Mouse (Mus musculus) gastrocnemius, postnatal 25 days (tissue): ENCODE measurements at regions not wholly inside any gene's neighbourhood (a gene's known extent, or its start where the extent isn't known, plus 50 kb on each side); places are given as distances from the start of the nearest gene placed in this dataset.

Experiments
- DNase-seq: peaks from one replicate; pipeline ENCODE4 v3.0.0; 2022

DNA sequence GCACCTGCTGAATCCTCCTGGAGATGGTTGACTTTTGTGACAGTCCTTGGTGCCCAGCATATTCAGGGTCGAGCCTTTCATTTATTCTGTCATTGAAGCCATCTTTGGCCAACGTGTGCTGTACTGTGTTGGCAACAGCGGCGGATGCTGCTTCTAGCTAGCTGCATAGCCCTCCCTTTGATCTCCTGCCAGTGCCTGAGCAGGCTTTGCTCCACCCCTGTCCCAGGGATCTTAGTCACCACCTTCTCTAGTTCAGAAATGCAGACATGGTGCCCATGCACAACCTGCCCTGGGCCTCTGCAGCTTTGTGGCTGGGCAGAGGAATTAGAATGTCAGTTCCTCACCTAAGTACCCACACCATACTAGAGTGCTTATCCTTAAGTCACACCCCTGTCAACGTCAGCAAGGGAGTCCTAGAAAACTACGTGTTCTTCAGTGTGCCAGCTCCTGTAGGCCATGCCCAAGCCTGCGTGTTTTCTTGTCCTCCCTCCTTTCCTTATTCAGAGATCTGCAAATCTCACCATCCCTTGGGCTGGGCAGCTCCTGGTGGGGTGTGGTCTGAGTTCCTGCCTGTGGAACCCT, 151.9 kb downstream of the Zfp706 start:
- no peak for DNase-seq

DNA sequence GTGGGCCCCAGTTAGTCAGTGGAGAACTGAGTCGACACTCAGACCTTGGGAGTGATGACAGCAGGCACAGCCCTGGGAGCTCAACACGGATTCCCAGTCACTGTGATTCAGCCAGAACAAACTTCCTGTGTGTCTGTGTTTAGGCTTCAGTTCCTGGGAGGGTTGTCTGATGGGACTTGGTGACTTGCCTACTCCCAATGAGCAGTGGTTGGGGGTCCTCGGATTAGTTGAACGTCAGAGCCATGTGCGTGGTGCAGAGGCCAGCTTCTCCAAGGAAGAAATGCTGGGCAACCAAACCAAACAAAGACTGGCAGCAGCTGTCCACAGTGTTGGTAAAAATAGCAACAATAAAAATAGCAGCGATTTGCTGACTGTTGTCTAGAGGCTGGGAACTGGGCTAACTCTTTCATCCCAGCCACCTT, 152.7 kb downstream of the Zfp706 start:
- DNase-seq: no peak

DNA sequence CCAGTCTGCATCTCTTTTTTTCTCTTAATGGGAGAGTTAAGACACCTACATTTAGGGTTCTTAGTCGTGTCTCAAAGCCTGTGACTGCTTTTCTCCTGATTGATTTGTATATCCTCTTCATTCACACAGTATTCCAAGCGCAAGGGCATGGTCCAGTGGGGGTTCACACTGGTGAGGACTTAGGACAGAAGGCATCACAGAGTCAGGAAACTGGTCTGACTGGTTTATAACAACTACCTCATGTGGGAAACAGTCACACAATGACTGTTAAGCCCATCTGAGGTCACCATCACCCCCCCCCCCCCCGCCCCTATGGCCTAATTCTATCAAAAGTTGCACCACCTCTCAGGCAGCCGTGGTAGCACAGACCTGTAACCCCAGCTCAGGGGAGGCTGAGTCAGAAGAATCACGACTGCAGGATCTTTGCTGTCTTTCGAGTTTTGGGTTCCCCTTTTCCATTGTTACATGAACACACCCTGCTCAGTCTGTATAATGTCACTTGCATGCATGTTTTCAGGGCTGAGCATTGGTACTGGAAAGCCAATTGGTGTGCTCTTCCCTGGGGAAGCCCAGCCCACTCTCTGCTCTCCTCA, 155.2 kb downstream of the Zfp706 start:
- DNase-seq: no peak

DNA sequence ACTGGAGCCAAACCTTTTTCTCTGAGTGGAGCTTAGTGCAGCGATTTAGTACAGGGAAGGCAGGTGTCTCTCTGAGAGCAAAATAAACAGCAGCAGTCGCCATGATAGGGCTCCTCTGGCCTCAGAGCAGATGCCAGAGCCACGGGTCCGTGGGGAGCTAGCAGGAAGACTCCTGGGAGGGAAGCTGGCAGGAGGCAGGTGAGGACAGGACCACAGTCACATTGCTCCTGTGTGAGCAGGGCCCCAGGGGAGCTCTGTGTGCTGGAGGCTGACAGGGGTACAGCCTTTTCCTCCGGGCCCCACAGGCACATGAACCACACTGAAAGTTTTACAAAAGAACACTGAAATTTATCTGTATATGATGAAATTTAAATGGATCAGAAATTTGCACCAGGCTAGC, 159.3 kb downstream of the Zfp706 start:
- no peak for DNase-seq

DNA sequence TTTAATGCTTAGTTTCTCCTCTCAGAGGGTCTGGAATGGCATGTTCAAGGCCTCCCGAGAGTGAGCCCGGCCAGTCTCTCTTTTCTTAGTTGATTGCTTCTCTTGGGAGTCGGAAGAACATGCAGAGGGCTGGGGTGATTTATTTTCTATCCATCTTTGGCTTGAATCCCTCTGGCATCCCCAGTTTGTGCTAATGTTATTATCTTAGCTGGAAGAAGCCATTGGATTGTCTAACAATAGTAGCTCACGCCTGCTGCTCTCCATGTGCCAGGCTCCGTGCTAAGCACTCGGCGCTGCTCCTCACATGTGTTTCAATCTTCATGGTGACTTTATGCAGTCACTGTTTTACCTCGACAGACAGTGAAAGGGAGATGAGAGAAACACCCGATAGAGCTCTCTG, 160.8 kb downstream of the Zfp706 start:
- no peak for DNase-seq
